Mouse (Mus musculus) intestine, postnatal 0 days (tissue): ENCODE measurements around the gene Epha2. TPM values are rescaled to one million over a fixed set of nuclear protein-coding genes. Genes with fewer than 3 reads are reported as not detected.

ENCODE experiments used
- ATAC-seq: fragments of 200-750 bp; cut with Nextera tagmentation; 2 replicates; pipeline ENCODE4 v1.8.0; 2017; ENCODE audit warnings: mild to moderate bottlenecking, moderate TSS enrichment, moderate library complexity
- H3K27ac ChIP-seq: fragments of 300-500 bp; sonication (generic); 2 replicates; pipeline ENCODE4 v1.5.1; 2014; ENCODE audit warnings: mild to moderate bottlenecking, low read depth, low read length, moderate library complexity
- H3K27me3 ChIP-seq: fragments of 300-500 bp; sonication (generic); replicated peaks from 2 replicates; pipeline ENCODE4 v1.6.1; 2014; ENCODE audit warnings: low read length, mixed read lengths; ENCODE audit not compliant: control insufficient read depth, insufficient read depth
- H3K36me3 ChIP-seq: fragments of 300-500 bp; sonication (generic); 2 replicates; pipeline ENCODE4 v1.6.1; 2014; ENCODE audit warnings: mild to moderate bottlenecking, moderate library complexity; ENCODE audit not compliant: control insufficient read depth, insufficient read depth
- H3K4me1 ChIP-seq: fragments of 300-500 bp; sonication (generic); replicated peaks from 2 replicates; pipeline ENCODE4 v1.6.1; 2014; ENCODE audit warnings: antibody characterized with exemption, low read length, mixed read lengths; ENCODE audit not compliant: control insufficient read depth, insufficient read depth
- H3K4me2 ChIP-seq: fragments of 300-500 bp; sonication (generic); replicated peaks from 2 replicates; pipeline ENCODE4 v1.6.1; 2014; ENCODE audit warnings: low read depth, mild to moderate bottlenecking, moderate library complexity
- H3K4me3 ChIP-seq: fragments of 300-500 bp; sonication (generic); 2 replicates; pipeline ENCODE4 v1.5.1; 2014; ENCODE audit warnings: low read depth, low read length
- H3K9ac ChIP-seq: fragments of 300-500 bp; sonication (generic); 2 replicates; pipeline ENCODE4 v1.6.1; 2014; ENCODE audit warnings: mild to moderate bottlenecking, low read depth, low read length
- H3K9me3 ChIP-seq: fragments of 300-500 bp; sonication (generic); 2 replicates; pipeline ENCODE4 v1.6.1; 2016; ENCODE audit warnings: mixed run types; ENCODE audit not compliant: control insufficient read depth
- CTCF ChIP-seq: sonication (generic); IDR thresholded peaks from 2 replicates; pipeline ENCODE4 v1.5.1; 2016; ENCODE audit warnings: low read depth, mild to moderate bottlenecking, control low read depth, antibody characterized with exemption, moderate library complexity
- WGBS: fragments of 180-500 bp; shearing (Covaris S2); extraction: QIAGEN DNeasy Blood & Tissue Kit; methylation state at CpG from one replicate; pipeline ENCODE4 v1.1.7; 2014; 5-methylcytosine and 5-hydroxymethylcytosine counted together
- microRNA-seq: library from miRNA; unstranded; fragments of <30 nt; microRNA quantifications from one replicate; pipeline ENCODE4, GENCODE M21; 2016
- polyA plus RNA-seq: library from polyadenylated mRNA; unstranded; fragments of >200 nt; fragmentation: Nextera tagmentation; extraction: Ambion mirVana; gene quantifications from 2 replicates; pipeline ENCODE4 v1.2.1, GENCODE M21; 2015

Gene Epha2
- polyA plus RNA-seq, 1 experiment from 2014 or later = 5.6 TPM

GRCm38 (mm10) chr4:141367997-141368791 is 67.2 kb downstream of the Epha2 start, which contains the start of gene Fam131c:
Gene Fam131c (plus strand): TSS chr4:141368220.
- H3K9me3 ChIP-seq = no peaks in the 10 kb centered on the region
- peak; percentile 57 for ATAC-seq
- WGBS = 2% methylated on average over 52 of the region's 71 CpGs

GRCm38 (mm10) chr4:141372426-141372825 is 71.4 kb downstream of the Epha2 start:
- H3K9me3 ChIP-seq = no peaks in the 10 kb centered on the region
- H3K36me3 ChIP-seq = no peaks in the 10 kb centered on the region
- H3K27ac ChIP-seq = no peak overlapping the region
- H3K4me1 ChIP-seq = 0 out of 2 replicates have a peak, but pooled peaks cover 10% of the 10 kb centered on the region
- H3K4me2 ChIP-seq = no peak overlapping the region
- no peak for ATAC-seq
- no peak for TF ChIP-seq CTCF
- WGBS = 92% methylated on average over 5 of the region's 5 CpGs
- H3K4me3 ChIP-seq = no peak overlapping the region
- H3K27me3 ChIP-seq = no peaks in the 10 kb centered on the region
- H3K9ac ChIP-seq = no peak overlapping the region

More at GRCm38 (mm10) chr4:141367997-141368791, 67.2 kb downstream of the Epha2 start, which contains the start of gene Fam131c:
- TF ChIP-seq CTCF = no peak
- Histone ChIP-seq H3K9ac (peak within 1 kb of the TSS; percentile 56), H3K27me3 (no peaks in the 10 kb centered on the region), H3K36me3 (no peaks in the 10 kb centered on the region), H3K4me1 (0 out of 2 replicates have a peak, but pooled peaks cover 10% of the 10 kb centered on the region), H3K4me2 (peak within 1 kb of the TSS; percentile 84), H3K27ac (no peak within 1 kb of the TSS), H3K4me3 (peak within 1 kb of the TSS; percentile 48)

Small RNAs within 50 kb of the gene (microRNA-seq; reads per million reads assigned to microRNA genes)
- not detected for gene Gm25690

Other genes with a start within 250 kb of the Epha2 start
- gene Crocc, start 240.7 kb upstream of the Epha2 start, polyA plus RNA-seq = 1.3 and 1.5 TPM in 2 replicates
- gene Necap2, start 222.9 kb upstream of the Epha2 start, polyA plus RNA-seq = 103 TPM in 2 replicates
- gene Spata21, start 212.9 kb upstream of the Epha2 start, polyA plus RNA-seq = 0.12 and 0.33 TPM in 2 replicates
- gene Szrd1, start 161.5 kb upstream of the Epha2 start, polyA plus RNA-seq = 35.0 TPM in 2 replicates
- 11.6 and 14.3 TPM in 2 replicates for gene Fbxo42, start 153.3 kb upstream of the Epha2 start, polyA plus RNA-seq
- 0.97 and 0.98 TPM in 2 replicates for gene Rsg1, start 87.3 kb upstream of the Epha2 start, polyA plus RNA-seq
- gene Arhgef19, start 61.7 kb upstream of the Epha2 start, polyA plus RNA-seq = 4.5 and 6.3 TPM in 2 replicates
- gene Fam131c, start 67.0 kb downstream of the Epha2 start, polyA plus RNA-seq = 1.4 and 2.4 TPM in 2 replicates
- gene Clcnka, start 97.5 kb downstream of the Epha2 start, polyA plus RNA-seq = 0.14 TPM in 1 of 2 replicates, not detected in the other
- not detected in 2 replicates for gene Clcnkb, start 114.8 kb downstream of the Epha2 start, polyA plus RNA-seq
- 4.7 and 8.0 TPM in 2 replicates for gene Hspb7, start 119.5 kb downstream of the Epha2 start, polyA plus RNA-seq
- gene Srarp, start 134.9 kb downstream of the Epha2 start, polyA plus RNA-seq = not detected in 2 replicates
- 9.7 and 9.8 TPM in 2 replicates for gene Zbtb17, start 143.4 kb downstream of the Epha2 start, polyA plus RNA-seq
- 3.2 and 4.0 TPM in 2 replicates for gene Spen, start 237.4 kb downstream of the Epha2 start, polyA plus RNA-seq